Mouse (Mus musculus) heart, postnatal 4 days (tissue): Measurements from ENCODE around the gene Skint7. TPM values are rescaled to one million over a fixed set of nuclear protein-coding genes. Genes with fewer than 3 reads are reported as not detected.
"Not testable (repeated sequence)": the region's sequence is repeated elsewhere in the genome, so short reads cannot be mapped to it uniquely, and the experiment has no call there.

Experiments
- DNase-seq: peaks from one replicate; pipeline ENCODE4 v3.0.0; 2021
- total RNA-seq, 2 experiments: library from RNA; stranded (reverse); gene quantifications; 2 replicates each; pipeline ENCODE4 v1.2.3; 2021

Skint7 gene
- not detected for total RNA-seq

DNA sequence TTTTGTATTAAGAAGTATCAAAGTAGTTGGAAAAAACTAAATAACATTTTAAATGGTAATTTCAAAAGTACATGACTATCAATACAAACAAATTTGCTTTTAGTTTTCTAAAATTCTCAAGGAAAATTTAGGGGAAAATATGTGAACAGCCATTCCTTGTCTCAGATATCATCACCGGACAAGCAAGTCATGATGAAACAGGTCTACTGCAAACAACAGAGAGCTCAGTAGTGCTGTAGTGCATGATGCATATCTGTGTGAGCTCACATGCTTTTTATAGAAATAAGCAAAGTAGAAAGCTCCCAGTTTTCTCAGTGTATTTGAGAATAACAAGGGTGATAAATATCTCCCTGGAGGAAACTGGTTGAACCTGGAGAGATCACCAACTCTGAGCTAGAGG, at the start of gene Skint7:
Skint7 (plus strand) TSS at position 301 of the 400 bp plus-strand sequence.
- no peak for DNase-seq

DNA sequence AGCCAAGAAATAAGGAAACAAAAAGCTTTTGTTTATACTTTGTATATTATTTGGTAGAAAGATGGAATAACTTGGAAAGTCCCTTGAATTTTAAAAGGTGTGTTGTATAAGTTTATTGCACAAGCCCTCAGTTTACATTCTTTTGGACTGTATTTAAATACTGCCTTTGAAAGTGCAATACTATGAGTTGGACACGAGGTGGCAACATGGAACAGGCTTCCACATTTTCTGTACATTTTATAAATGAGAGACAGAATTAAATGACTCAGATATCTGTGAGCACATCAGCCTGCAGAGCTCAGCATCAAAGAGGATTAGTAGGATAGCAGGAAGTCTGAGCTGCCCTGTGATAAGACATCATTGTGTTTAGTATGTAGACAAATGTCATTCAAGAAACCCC, 11.4 kb upstream of the Skint7 start:
- no peak for DNase-seq

DNA sequence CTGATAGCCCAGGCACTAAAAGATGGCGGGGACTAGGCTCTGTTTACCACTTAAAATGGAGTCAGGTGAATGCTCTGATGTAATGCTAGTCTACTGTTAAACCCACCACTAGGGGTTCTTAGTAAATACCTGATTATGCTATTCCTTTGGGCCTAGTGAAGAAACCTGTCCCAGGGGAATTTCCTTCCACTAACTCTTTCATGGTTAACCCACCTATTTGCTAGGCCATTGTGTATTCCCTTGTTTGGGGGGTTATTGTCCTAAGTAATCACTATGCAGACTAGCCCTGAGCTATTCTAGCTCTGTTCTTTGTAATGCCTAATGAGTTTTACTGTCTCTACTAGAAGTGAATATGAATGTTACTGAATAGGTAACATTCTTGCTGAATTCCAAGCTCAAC, 9.5 kb upstream of the Skint7 start:
- not testable (repeated sequence) for DNase-seq

DNA sequence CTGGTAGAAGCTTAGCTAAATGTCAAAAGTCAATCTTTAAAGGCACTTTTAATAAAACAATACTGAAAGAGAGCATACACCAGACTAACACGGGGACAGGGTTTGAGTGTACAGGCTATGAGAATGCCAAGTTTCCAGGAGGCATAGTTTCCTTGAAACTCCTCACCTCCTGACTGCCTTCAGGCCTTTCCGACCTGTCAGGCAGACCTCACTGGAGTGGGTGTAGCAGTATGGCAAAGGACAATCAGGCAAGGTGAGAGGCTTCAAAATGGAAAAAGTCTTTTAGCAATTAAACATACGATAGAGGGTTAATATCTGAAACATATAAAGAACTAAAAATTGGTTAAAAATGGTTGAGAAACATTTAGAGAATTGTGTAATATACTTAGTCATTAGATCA, 9.1 kb upstream of the Skint7 start:
- DNase-seq, result no peak

DNA sequence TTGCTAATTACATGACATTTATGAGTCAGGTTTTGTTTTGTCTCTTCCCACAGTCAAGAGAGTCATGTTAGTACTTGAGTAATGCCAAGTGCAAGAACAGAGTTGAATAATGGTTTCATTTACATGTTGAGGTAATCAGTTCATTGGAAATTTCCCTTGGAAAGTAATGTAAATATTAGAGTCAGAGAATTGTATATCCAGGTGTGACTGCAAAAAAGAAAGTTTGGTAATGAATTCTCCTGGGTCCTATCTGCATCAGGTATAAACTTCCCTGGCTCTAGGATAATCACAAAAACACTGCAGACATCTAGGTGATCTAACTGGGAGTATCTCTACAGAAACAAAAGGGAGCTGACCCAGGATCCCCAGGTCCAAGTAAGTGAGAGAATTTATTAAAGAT, 33.2 kb downstream of the Skint7 start, which contains the start of gene Skint1:
Skint1 (plus strand) TSS at position 301 of the 400 bp plus-strand sequence.
- no peak for DNase-seq

Other genes with a start within 250 kb of the Skint7 start
- not detected for gene Slc5a9, start 70.0 kb upstream of the Skint7 start, total RNA-seq
- gene Skint8, start 53.5 kb upstream of the Skint7 start, total RNA-seq, result not detected
- not detected for gene Skint1, start 33.3 kb downstream of the Skint7 start, total RNA-seq
- not detected for gene Skint4, start 99.1 kb downstream of the Skint7 start, total RNA-seq